Mouse (Mus musculus) lung, adult 2 months (tissue): ENCODE data around the gene Cd276. TPM values are rescaled to one million over a fixed set of nuclear protein-coding genes. Genes with fewer than 3 reads are reported as not detected.

ENCODE experiments used
- DNase-seq: peaks from one replicate; pipeline ENCODE4 v3.0.0; 2022
- H3K4me1 ChIP-seq: fragments of 200-500 bp; 2 replicates; pipeline ENCODE4 v1.6.1; 2011; ENCODE audit warnings: low read length; ENCODE audit not compliant: control insufficient read depth, insufficient read depth
- H3K4me3 ChIP-seq: fragments of 200-500 bp; replicated peaks from 2 replicates; pipeline ENCODE3; 2011; ENCODE audit warnings: low read depth, mild to moderate bottlenecking, control low read depth, low read length; ENCODE audit errors: extremely low read depth
- CTCF ChIP-seq: fragments of 200-500 bp; IDR thresholded peaks from 2 replicates; pipeline ENCODE4 v1.5.1; 2011; ENCODE audit warnings: mild to moderate bottlenecking, low read length, control low read depth; ENCODE audit not compliant: insufficient read depth
- POLR2A ChIP-seq: fragments of 200-500 bp; IDR thresholded peaks from 2 replicates; pipeline ENCODE4 v1.6.1; 2011; ENCODE audit warnings: low read depth, mild to moderate bottlenecking, control low read depth, low read length, borderline replicate concordance; ENCODE audit errors: extremely low read depth
- WGBS: fragments of 180-500 bp; shearing (Covaris S2); methylation state at CpG from one replicate; pipeline ENCODE4 v1.1.7; 2018; 5-methylcytosine and 5-hydroxymethylcytosine counted together
- polyA plus RNA-seq: library from polyadenylated mRNA; depleted of rRNA; stranded (reverse); fragments of >200 nt; gene quantifications from 2 replicates; pipeline ENCODE4 v1.2.3, GENCODE M21; 2012

Cd276 gene
- polyA plus RNA-seq, 1 experiment = 8.8 TPM

DNA sequence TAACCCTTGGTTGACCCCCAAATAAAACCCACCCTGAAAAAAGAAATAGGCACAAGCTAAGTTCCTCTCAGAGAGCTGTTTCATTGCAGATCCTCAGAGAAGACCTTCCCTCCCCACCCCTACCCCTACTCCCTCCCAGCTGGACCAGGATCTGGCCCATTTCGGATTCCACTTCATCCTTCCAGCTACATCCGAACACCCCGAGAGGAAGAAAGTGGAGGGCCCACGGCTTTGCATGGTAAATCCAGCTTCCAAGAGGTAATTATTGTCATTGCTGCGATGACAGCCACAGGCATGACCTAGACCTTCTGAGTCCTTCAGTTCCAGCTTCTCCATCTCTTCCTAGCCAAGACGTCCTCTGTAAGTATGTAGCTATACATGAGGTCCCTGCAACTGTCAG is 4.3 kb downstream of the Cd276 start:
- Histone ChIP-seq H3K4me1 (peaks cover 12% of the 10 kb centered on the region), H3K4me3 (no peak overlapping the region)
- DNase-seq = no peak
- no peak for TF ChIP-seq POLR2A
- TF ChIP-seq CTCF = no peak
- WGBS = 90% methylated on average over 6 of the region's 6 CpGs

DNA sequence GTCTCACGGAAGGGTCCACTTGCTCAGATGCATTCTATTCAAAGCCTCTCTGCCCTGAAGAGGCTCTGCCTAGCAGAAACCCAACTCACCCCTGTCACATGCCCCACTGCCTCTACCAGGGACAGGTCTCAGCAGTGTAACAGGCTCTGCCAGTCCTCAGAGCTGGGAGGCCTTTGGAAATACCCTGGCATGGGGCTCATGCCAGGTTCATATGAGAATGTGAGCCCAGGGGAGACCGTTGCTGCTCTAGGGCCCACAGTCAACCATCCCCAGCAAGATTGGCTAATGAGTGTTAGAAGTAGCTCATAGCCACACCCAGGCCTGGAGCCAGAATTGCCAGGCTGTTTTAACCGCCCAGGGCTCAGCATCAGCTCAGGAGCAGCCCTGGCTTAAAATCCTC is 5.5 kb downstream of the Cd276 start:
- TF ChIP-seq POLR2A (no peak), CTCF (no peak)
- no peak overlapping the region for H3K4me3 ChIP-seq
- DNase-seq = no peak
- 62% methylated on average over 3 of the region's 3 CpGs for WGBS
- H3K4me1 ChIP-seq = peaks cover 6% of the 10 kb centered on the region; the same call in 1 of the 2 replicates

DNA sequence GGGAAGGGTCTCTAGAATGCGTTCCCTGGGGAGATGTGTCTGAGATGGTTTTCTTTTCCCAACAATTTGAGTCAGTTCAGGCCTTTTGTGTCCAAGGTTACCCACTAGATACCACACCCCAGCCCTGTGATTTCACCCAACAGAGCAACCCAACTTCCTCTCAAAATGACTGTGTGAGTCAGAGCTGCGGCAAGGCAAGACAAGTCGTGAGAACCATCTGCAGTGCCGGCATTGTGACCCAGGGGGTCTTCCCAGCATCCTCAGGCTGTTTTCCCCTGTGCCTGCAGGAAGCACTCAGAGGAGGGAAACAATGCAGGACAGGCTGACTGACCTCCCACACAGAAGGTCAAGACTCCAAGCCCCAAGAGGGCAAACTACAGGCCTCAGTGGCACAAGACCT is 6.3 kb downstream of the Cd276 start:
- H3K4me1 ChIP-seq = 0 out of 2 replicates have a peak, but pooled peaks cover 2% of the 10 kb centered on the region
- WGBS = 56% methylated on average over 4 of the region's 4 CpGs

DNA sequence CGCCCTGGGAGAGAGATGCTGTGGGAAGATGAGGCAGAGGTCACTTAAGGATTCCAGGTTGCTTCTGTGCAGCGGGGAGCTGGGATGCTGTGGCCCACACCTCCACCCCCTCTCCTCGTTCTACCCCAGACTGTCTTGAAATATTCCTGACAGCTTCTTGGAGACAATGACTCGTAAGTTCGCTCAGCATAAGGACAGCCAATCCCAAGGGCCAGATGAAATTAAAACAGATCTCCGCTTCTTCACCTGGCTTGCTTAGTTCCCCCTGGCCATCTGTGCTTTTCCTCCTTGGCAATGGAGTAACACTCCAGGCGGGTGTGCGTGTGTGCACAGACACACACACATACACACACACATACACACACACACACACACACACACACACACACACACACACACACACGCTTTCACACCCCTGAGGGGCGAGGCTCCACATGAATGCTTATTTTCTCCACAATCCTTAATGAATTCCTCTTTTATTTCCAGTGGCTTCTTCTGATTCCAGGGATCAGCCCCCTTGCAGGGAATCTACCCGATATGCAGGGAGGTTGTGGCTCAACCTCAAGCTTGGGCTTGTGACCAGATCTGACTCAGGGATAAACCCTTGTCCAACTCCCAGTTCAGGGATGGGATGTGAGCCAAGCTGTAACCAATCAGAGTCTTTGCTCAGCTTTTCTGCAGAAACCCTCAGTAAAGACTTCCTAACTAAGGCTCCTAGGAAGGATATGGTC is 8.4 kb downstream of the Cd276 start:
- 78% methylated on average over 11 of the region's 11 CpGs for WGBS
- peaks cover 4% of the 10 kb centered on the region for H3K4me1 ChIP-seq
- H3K4me3 ChIP-seq = no peak overlapping the region
- no peak for DNase-seq
- no peak for TF ChIP-seq POLR2A
- TF ChIP-seq CTCF = no peak

More for the DNA sequence above, 6.3 kb downstream of the Cd276 start:
- TF ChIP-seq CTCF (no peak), POLR2A (no peak)
- no peak for DNase-seq
- H3K4me3 ChIP-seq = no peak overlapping the region

DNA sequence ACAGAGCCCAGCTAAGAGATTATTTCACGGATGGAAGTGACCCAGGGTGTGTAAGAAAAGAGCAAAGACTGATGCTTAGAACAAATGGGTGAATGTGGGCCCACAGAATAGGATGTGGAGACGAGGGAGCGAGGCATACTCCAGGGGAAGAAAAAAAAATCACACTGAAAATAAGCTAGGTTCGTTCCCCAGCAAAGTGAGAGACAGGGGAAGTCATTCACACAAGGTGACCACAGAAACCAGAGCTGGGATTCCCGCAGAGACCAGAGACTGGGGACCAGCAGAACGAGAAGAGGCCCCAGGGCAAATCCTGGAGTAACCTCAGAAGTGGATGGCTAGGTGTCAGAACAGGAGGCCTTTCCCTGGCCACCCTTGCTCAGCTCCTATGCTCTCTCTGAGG is 9.8 kb downstream of the Cd276 start:
- 68% methylated on average over 6 of the region's 6 CpGs for WGBS

DNA sequence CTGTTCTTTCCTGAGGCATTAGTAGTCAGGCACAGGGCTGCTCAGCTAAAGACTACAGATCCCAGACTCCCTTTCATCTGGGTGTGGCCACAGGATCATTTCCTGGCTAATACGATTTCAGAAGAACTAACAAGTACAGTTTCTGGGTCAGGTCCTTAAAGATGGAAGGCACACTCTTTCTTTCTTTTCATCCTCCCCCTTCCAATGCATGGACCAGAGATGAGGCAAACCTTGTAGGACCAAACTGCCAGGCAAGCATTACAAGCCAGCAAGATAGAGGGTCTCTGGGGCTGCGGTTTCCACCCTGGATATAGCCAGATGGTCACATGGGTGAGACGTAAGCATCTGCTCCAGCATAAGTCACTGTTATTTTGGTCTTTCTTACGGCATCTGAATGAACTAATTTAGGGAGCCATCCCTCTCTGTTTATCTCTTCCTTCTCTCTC is 10.3 kb downstream of the Cd276 start:
- 52% methylated on average over 4 of the region's 4 CpGs for WGBS
- DNase-seq = no peak
- H3K4me3 ChIP-seq = peak overlapping the region; percentile 45
- peaks cover 9% of the 10 kb centered on the region for H3K4me1 ChIP-seq
- TF ChIP-seq CTCF = no peak
- TF ChIP-seq POLR2A = no peak

More for the DNA sequence above, 9.8 kb downstream of the Cd276 start:
- Histone ChIP-seq H3K4me3 (no peak overlapping the region), H3K4me1 (peaks cover 9% of the 10 kb centered on the region)
- TF ChIP-seq POLR2A (no peak), CTCF (no peak)
- DNase-seq = no peak

DNA sequence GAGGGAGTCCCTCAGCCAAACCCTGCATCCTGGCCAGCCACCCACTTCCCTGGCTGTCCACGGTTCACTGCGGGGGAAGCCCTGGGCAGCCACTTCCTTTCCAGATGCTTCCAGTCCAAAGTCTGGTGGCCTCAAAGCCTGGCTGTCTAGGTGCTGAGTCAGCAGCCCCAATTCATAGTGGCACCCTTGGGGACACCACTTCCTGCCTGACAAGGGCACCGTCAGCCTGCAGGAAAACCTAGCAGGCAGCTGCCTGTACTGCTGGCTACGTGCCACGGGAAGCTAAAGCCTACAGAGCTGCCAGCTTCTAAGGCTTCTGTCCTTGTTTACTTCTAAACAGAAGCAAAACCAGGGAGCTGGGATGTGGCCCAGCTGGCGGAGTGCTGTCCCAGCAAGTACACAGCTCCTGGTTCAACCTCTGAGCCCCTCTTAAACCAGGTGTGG is 13.3 kb downstream of the Cd276 start:
- WGBS = 9% methylated on average over 6 of the region's 6 CpGs
- peak; percentile 57 for DNase-seq
- Histone ChIP-seq H3K4me3 (no peak overlapping the region), H3K4me1 (peaks cover 9% of the 10 kb centered on the region)
- TF ChIP-seq POLR2A (no peak), CTCF (no peak)

DNA sequence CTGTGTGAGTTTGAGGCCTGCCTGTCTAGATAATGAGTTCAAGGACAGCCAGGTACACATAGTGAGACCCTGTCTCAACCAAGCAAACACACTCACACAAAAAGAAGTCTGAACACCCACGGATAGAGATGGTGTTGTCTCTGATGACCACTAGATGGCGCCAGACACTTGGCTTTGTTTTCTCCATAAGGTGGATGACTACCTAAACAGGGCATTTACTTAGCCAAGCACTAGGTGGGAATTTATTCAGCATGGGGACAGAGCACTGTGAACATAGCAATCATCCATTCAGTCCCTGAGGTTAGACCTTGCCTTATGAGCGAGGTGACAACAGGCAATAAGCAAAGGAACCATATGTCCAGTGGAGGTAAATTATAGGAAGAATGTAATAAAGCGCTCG is 15.4 kb downstream of the Cd276 start:
- WGBS = 51% methylated on average over 5 of the region's 5 CpGs
- TF ChIP-seq POLR2A (no peak), CTCF (peak; percentile 53)
- H3K4me3 ChIP-seq = no peak overlapping the region
- H3K4me1 ChIP-seq = peaks cover 9% of the 10 kb centered on the region
- DNase-seq = peak; percentile 43

DNA sequence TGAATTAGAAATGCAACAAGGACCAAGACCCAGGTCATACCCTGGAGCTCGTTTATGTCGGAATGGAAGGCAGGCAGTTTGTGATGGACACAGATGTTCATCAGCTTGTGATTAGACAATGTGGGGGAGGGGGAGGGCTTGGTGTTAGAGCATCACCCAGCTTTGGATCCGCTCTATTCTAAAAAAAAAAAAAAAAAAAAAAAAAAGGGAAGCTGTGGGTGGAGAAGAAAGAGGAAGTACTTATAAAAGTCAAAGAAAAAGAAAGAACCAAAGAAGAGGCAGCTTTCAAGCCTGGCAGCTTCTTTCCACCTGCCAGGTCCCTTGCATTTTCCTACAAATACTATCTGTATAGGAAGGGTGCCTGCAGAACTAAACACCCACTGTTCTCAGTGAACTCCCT is 17.5 kb downstream of the Cd276 start:
- no peak overlapping the region for H3K4me3 ChIP-seq
- DNase-seq = no peak
- WGBS = 62% methylated on average over 3 of the region's 3 CpGs
- no peak for TF ChIP-seq POLR2A
- no peak for TF ChIP-seq CTCF
- H3K4me1 ChIP-seq = peaks cover 9% of the 10 kb centered on the region
